Mouse (Mus musculus): ENCODE results near the gene Zfp946. TPM values are rescaled to one million over a fixed set of nuclear protein-coding genes. Genes with fewer than 3 reads are reported as not detected.

The Zfp946 gene
- polyA plus RNA-seq (2012; ENCODE audit: insufficient read depth, insufficient read length, missing spikeins) = 12.8 and 15.9 TPM in 2 replicates

GRCm38 (mm10) chr17:22423952-22424617 is at the start of gene Zfp946:
TSS of gene Zfp946 (plus strand) at chr17:22424222.
- Histone ChIP-seq H3K4me1 (ENCODE audit: control insufficient read depth, insufficient read depth, low read length) (no peaks in the 10 kb centered on the region), H3K4me3 (ENCODE audit: insufficient read depth, low read length) (peak within 1 kb of the TSS; percentile 90), H3K27ac (ENCODE audit: insufficient read depth, low read depth, low read length) (peak within 1 kb of the TSS; percentile 56)
- TF ChIP-seq CTCF (IDR thresholded peaks at IDR 0.05; ENCODE audit: low read depth, low read length) = no peak
- TF ChIP-seq POLR2A (IDR thresholded peaks at IDR 0.05; ENCODE audit: borderline replicate concordance, low read depth, low read length) = no peak

DNA sequence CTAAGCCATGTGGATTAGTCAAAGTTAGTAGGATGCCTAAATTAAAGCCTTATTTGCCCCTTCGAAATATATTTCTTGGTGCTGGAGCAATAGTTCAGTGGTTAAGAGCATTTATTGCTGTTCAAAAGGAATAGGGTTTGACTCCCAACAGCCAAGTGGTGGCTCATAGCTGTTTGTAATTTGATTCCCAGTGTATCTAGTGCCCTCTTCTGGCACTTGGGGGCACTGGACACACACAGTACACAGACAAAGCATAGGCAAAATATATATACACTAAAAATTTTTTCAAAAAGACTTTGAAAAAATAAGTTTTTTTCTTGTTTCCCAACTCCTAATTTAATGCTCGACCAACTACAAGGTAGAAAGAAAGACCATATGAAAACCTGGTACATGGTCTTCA is 13.3 kb upstream of the Zfp946 start:
- H3K27ac ChIP-seq (ENCODE audit: insufficient read depth, low read depth, low read length) = no peak overlapping the region
- no peak overlapping the region for H3K4me3 ChIP-seq (ENCODE audit: insufficient read depth, low read length)
- H3K4me1 ChIP-seq (ENCODE audit: control insufficient read depth, insufficient read depth, low read length) = no peaks in the 10 kb centered on the region
- TF ChIP-seq POLR2A (IDR thresholded peaks at IDR 0.05; ENCODE audit: borderline replicate concordance, low read depth, low read length) (no peak), CTCF (IDR thresholded peaks at IDR 0.05; ENCODE audit: low read depth, low read length) (no peak)

- H3K27ac ChIP-seq (ENCODE audit: insufficient read depth, low read depth, low read length) = no peak overlapping the region
- no peak overlapping the region for H3K4me3 ChIP-seq (ENCODE audit: insufficient read depth, low read length)
- TF ChIP-seq CTCF (IDR thresholded peaks at IDR 0.05; ENCODE audit: low read depth, low read length) (no peak), POLR2A (IDR thresholded peaks at IDR 0.05; ENCODE audit: borderline replicate concordance, low read depth, low read length) (no peak)
- H3K4me1 ChIP-seq (ENCODE audit: control insufficient read depth, insufficient read depth, low read length) = no peaks in the 10 kb centered on the region
Observed at GRCm38 (mm10) chr17:22417510-22417909, 6.5 kb upstream of the Zfp946 start.

DNA sequence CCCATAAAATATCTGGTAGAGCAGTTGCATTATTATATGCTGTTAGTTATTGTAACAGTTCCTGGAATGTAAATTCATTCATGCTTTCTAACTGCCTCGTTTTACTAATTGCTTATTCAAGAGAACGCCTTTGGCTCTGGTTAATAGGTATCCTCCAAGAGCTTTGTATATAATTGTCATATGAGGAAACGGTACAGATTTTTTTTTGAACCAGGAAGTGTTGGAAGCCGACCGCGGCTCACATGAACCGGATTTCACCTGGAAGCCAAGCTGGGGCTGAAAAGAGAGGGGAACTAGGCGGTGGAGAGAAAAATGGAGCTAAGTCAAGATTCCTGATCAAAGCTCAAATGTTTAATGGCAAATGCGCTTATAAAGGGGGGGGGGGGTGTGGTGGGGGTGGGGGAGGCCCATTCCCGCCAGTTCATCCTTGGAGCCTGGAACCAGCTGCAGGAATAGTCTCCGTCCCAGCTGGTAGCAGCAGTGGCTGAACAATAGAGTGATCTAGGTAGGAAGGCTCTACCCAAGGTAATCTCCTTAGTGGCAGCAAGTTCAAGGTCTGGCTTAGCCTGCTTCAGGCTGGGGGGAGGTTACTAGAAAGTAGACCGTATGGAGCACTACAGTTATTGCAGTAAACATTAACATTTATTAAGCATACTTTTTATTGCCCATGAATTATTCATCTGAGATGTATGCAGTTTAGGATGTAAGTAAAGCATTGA is 773 bp downstream of the Zfp946 start:
- no peaks in the 10 kb centered on the region for H3K4me1 ChIP-seq (ENCODE audit: control insufficient read depth, insufficient read depth, low read length)
- H3K4me3 ChIP-seq (ENCODE audit: insufficient read depth, low read length) = peak overlapping the region; percentile 90
- H3K27ac ChIP-seq (ENCODE audit: insufficient read depth, low read depth, low read length) = no peak overlapping the region
- TF ChIP-seq POLR2A (IDR thresholded peaks at IDR 0.05; ENCODE audit: borderline replicate concordance, low read depth, low read length) = no peak
- no peak for TF ChIP-seq CTCF (IDR thresholded peaks at IDR 0.05; ENCODE audit: low read depth, low read length)

- Histone ChIP-seq H3K4me3 (ENCODE audit: insufficient read depth, low read length) (no peak overlapping the region), H3K4me1 (ENCODE audit: control insufficient read depth, insufficient read depth, low read length) (no peaks in the 10 kb centered on the region), H3K27ac (ENCODE audit: insufficient read depth, low read depth, low read length) (no peak overlapping the region)
- no peak for TF ChIP-seq POLR2A (IDR thresholded peaks at IDR 0.05; ENCODE audit: borderline replicate concordance, low read depth, low read length)
- no peak for TF ChIP-seq CTCF (IDR thresholded peaks at IDR 0.05; ENCODE audit: low read depth, low read length)
Observed at GRCm38 (mm10) chr17:22447684-22448083, 23.7 kb downstream of the Zfp946 start.

GRCm38 (mm10) chr17:22497120-22497519 is 73.1 kb downstream of the Zfp946 start:
- H3K27ac ChIP-seq (ENCODE audit: insufficient read depth, low read depth, low read length) = no peak overlapping the region
- H3K4me3 ChIP-seq (ENCODE audit: insufficient read depth, low read length) = no peak overlapping the region
- no peak for TF ChIP-seq CTCF (IDR thresholded peaks at IDR 0.05; ENCODE audit: low read depth, low read length)
- no peak for TF ChIP-seq POLR2A (IDR thresholded peaks at IDR 0.05; ENCODE audit: borderline replicate concordance, low read depth, low read length)
- no peaks in the 10 kb centered on the region for H3K4me1 ChIP-seq (ENCODE audit: control insufficient read depth, insufficient read depth, low read length)

Other genes starting within 250 kb of the Zfp946 start
- gene Zfp994, start 198.6 kb upstream of the Zfp946 start, polyA plus RNA-seq (2012; ENCODE audit: insufficient read depth, insufficient read length, missing spikeins) = 6.5 and 6.6 TPM in 2 replicates
- gene CT030661.1, start 109.4 kb upstream of the Zfp946 start, polyA plus RNA-seq (2012; ENCODE audit: insufficient read depth, insufficient read length, missing spikeins) = 18.2 and 20.0 TPM in 2 replicates
- gene Zfp944, start 62.8 kb upstream of the Zfp946 start, polyA plus RNA-seq (2012; ENCODE audit: insufficient read depth, insufficient read length, missing spikeins) = 13.3 and 14.5 TPM in 2 replicates
- 10.0 and 11.1 TPM in 2 replicates for gene Zfp758, start 62.8 kb upstream of the Zfp946 start, polyA plus RNA-seq (2012; ENCODE audit: insufficient read depth, insufficient read length, missing spikeins)
- gene Vmn2r111, start 149.3 kb downstream of the Zfp946 start, polyA plus RNA-seq (2012; ENCODE audit: insufficient read depth, insufficient read length, missing spikeins) = not detected in 2 replicates
- gene Vmn2r112, start 176.7 kb downstream of the Zfp946 start, polyA plus RNA-seq (2012; ENCODE audit: insufficient read depth, insufficient read length, missing spikeins) = 0.11 TPM in 1 of 2 replicates, not detected in the other

Measured in bone marrow macrophage, adult 2 months (primary cell).